Mouse (Mus musculus): ENCODE results near the gene Dgkz. TPM values are rescaled to one million over a fixed set of nuclear protein-coding genes. Genes with fewer than 3 reads are reported as not detected.
A peak's percentile ranks its signal among the peaks of the same experiment; 100 is the strongest.

Gene Dgkz
- polyA plus RNA-seq, 1 experiment from 2014 or later = 32.3 TPM

- ATAC-seq = peak; percentile 73
- WGBS = 41% methylated on average over 5 of the region's 5 CpGs
- no peaks in the 10 kb centered on the region for H3K27me3 ChIP-seq (replicated peaks; ENCODE audit: control insufficient read depth, insufficient read depth, low read length)
- H3K27ac ChIP-seq (ENCODE audit: low read depth, low read length) = peak overlapping the region; percentile 32; the same call in 1 of the 2 replicates
- H3K4me3 ChIP-seq (ENCODE audit: low read length) = no peak overlapping the region
- no peak overlapping the region for H3K4me2 ChIP-seq (ENCODE audit: low read length)
- H3K9me3 ChIP-seq (ENCODE audit: control insufficient read depth, low read length) = no peaks in the 10 kb centered on the region
- peaks cover 5% of the 10 kb centered on the region; the same call in 1 of the 2 replicates for H3K36me3 ChIP-seq (ENCODE audit: control insufficient read depth, insufficient read depth, low read length)
- H3K9ac ChIP-seq (ENCODE audit: low read depth, low read length) = no peak overlapping the region
- H3K4me1 ChIP-seq (ENCODE audit: control insufficient read depth, insufficient read depth, low read depth, low read length) = peaks cover 4% of the 10 kb centered on the region; the same call in 1 of the 2 replicates
Measured at GRCm38 (mm10) chr2:91904618-91905307, 70.9 kb downstream of the Dgkz start.

GRCm38 (mm10) chr2:91903171-91903925, 72.3 kb downstream of the Dgkz start:
- no peak overlapping the region for H3K9ac ChIP-seq (ENCODE audit: low read depth, low read length)
- H3K27me3 ChIP-seq (replicated peaks; ENCODE audit: control insufficient read depth, insufficient read depth, low read length) = no peaks in the 10 kb centered on the region
- peaks cover 4% of the 10 kb centered on the region; the same call in 1 of the 2 replicates for H3K4me1 ChIP-seq (ENCODE audit: control insufficient read depth, insufficient read depth, low read depth, low read length)
- no peak overlapping the region for H3K27ac ChIP-seq (ENCODE audit: low read depth, low read length)
- no peak overlapping the region for H3K4me2 ChIP-seq (ENCODE audit: low read length)
- H3K36me3 ChIP-seq (ENCODE audit: control insufficient read depth, insufficient read depth, low read length) = peaks cover 2% of the 10 kb centered on the region; the same call in 1 of the 2 replicates
- ATAC-seq = no peak
- WGBS = 91% methylated on average over 3 of the region's 3 CpGs
- H3K9me3 ChIP-seq (ENCODE audit: control insufficient read depth, low read length) = no peaks in the 10 kb centered on the region
- no peak overlapping the region for H3K4me3 ChIP-seq (ENCODE audit: low read length)

- H3K9ac ChIP-seq (ENCODE audit: low read depth, low read length) = no peak overlapping the region
- no peaks in the 10 kb centered on the region for H3K27me3 ChIP-seq (replicated peaks; ENCODE audit: control insufficient read depth, insufficient read depth, low read length)
- H3K4me2 ChIP-seq (ENCODE audit: low read length) = no peak overlapping the region
- H3K36me3 ChIP-seq (ENCODE audit: control insufficient read depth, insufficient read depth, low read length) = peaks cover 2% of the 10 kb centered on the region; the same call in 1 of the 2 replicates
- no peak for ATAC-seq
- peaks cover 4% of the 10 kb centered on the region; the same call in 1 of the 2 replicates for H3K4me1 ChIP-seq (ENCODE audit: control insufficient read depth, insufficient read depth, low read depth, low read length)
- WGBS = 58% methylated on average over 5 of the region's 5 CpGs
- no peak overlapping the region for H3K4me3 ChIP-seq (ENCODE audit: low read length)
- H3K27ac ChIP-seq (ENCODE audit: low read depth, low read length) = no peak overlapping the region
- H3K9me3 ChIP-seq (ENCODE audit: control insufficient read depth, low read length) = no peaks in the 10 kb centered on the region
Measured at GRCm38 (mm10) chr2:91902336-91902735, 73.3 kb downstream of the Dgkz start.

GRCm38 (mm10) chr2:91900431-91900830, 75.2 kb downstream of the Dgkz start:
- Histone ChIP-seq H3K27me3 (replicated peaks; ENCODE audit: control insufficient read depth, insufficient read depth, low read length) (no peaks in the 10 kb centered on the region), H3K9me3 (ENCODE audit: control insufficient read depth, low read length) (no peaks in the 10 kb centered on the region), H3K27ac (ENCODE audit: low read depth, low read length) (no peak overlapping the region), H3K4me1 (ENCODE audit: control insufficient read depth, insufficient read depth, low read depth, low read length) (peaks cover 4% of the 10 kb centered on the region; the same call in 1 of the 2 replicates), H3K36me3 (ENCODE audit: control insufficient read depth, insufficient read depth, low read length) (peaks cover 2% of the 10 kb centered on the region; the same call in 1 of the 2 replicates), H3K9ac (ENCODE audit: low read depth, low read length) (no peak overlapping the region), H3K4me3 (ENCODE audit: low read length) (no peak overlapping the region), H3K4me2 (ENCODE audit: low read length) (no peak overlapping the region)
- WGBS = 95% methylated on average over 8 of the region's 8 CpGs
- no peak for ATAC-seq

- H3K27ac ChIP-seq (ENCODE audit: low read depth, low read length) = no peak overlapping the region
- H3K36me3 ChIP-seq (ENCODE audit: control insufficient read depth, insufficient read depth, low read length) = peaks cover 2% of the 10 kb centered on the region; the same call in 1 of the 2 replicates
- no peak overlapping the region for H3K4me2 ChIP-seq (ENCODE audit: low read length)
- no peak for ATAC-seq
- H3K9me3 ChIP-seq (ENCODE audit: control insufficient read depth, low read length) = no peaks in the 10 kb centered on the region
- 87% methylated on average over 3 of the region's 3 CpGs for WGBS
- H3K27me3 ChIP-seq (replicated peaks; ENCODE audit: control insufficient read depth, insufficient read depth, low read length) = no peaks in the 10 kb centered on the region
- no peak overlapping the region for H3K4me3 ChIP-seq (ENCODE audit: low read length)
- H3K9ac ChIP-seq (ENCODE audit: low read depth, low read length) = no peak overlapping the region
- H3K4me1 ChIP-seq (ENCODE audit: control insufficient read depth, insufficient read depth, low read depth, low read length) = no peaks in the 10 kb centered on the region
Measured at GRCm38 (mm10) chr2:91899141-91899540, 76.5 kb downstream of the Dgkz start.

- no peak overlapping the region for H3K4me2 ChIP-seq (ENCODE audit: low read length)
- no peaks in the 10 kb centered on the region for H3K27me3 ChIP-seq (replicated peaks; ENCODE audit: control insufficient read depth, insufficient read depth, low read length)
- no peaks in the 10 kb centered on the region for H3K9me3 ChIP-seq (ENCODE audit: control insufficient read depth, low read length)
- H3K4me1 ChIP-seq (ENCODE audit: control insufficient read depth, insufficient read depth, low read depth, low read length) = no peaks in the 10 kb centered on the region
- peaks cover 2% of the 10 kb centered on the region; the same call in 1 of the 2 replicates for H3K36me3 ChIP-seq (ENCODE audit: control insufficient read depth, insufficient read depth, low read length)
- no peak for ATAC-seq
- H3K9ac ChIP-seq (ENCODE audit: low read depth, low read length) = no peak overlapping the region
- H3K4me3 ChIP-seq (ENCODE audit: low read length) = no peak overlapping the region
- no peak overlapping the region for H3K27ac ChIP-seq (ENCODE audit: low read depth, low read length)
Measured at GRCm38 (mm10) chr2:91897968-91898367, 77.7 kb downstream of the Dgkz start.

GRCm38 (mm10) chr2:91895401-91895800, 80.3 kb downstream of the Dgkz start:
- H3K4me1 ChIP-seq (ENCODE audit: control insufficient read depth, insufficient read depth, low read depth, low read length) = no peaks in the 10 kb centered on the region
- H3K9me3 ChIP-seq (ENCODE audit: control insufficient read depth, low read length) = no peaks in the 10 kb centered on the region
- H3K4me2 ChIP-seq (ENCODE audit: low read length) = no peak overlapping the region
- no peak overlapping the region for H3K4me3 ChIP-seq (ENCODE audit: low read length)
- no peak overlapping the region for H3K9ac ChIP-seq (ENCODE audit: low read depth, low read length)
- WGBS = 92% methylated on average over 3 of the region's 3 CpGs
- H3K27me3 ChIP-seq (replicated peaks; ENCODE audit: control insufficient read depth, insufficient read depth, low read length) = no peaks in the 10 kb centered on the region
- peaks cover under 1% of the 10 kb centered on the region; the same call in 1 of the 2 replicates for H3K36me3 ChIP-seq (ENCODE audit: control insufficient read depth, insufficient read depth, low read length)
- no peak for ATAC-seq
- H3K27ac ChIP-seq (ENCODE audit: low read depth, low read length) = no peak overlapping the region

- H3K36me3 ChIP-seq (ENCODE audit: control insufficient read depth, insufficient read depth, low read length) = no peaks in the 10 kb centered on the region
- H3K4me1 ChIP-seq (ENCODE audit: control insufficient read depth, insufficient read depth, low read depth, low read length) = no peaks in the 10 kb centered on the region
- H3K27me3 ChIP-seq (replicated peaks; ENCODE audit: control insufficient read depth, insufficient read depth, low read length) = no peaks in the 10 kb centered on the region
- H3K4me2 ChIP-seq (ENCODE audit: low read length) = no peak overlapping the region
- no peak for ATAC-seq
- no peak overlapping the region for H3K27ac ChIP-seq (ENCODE audit: low read depth, low read length)
- H3K4me3 ChIP-seq (ENCODE audit: low read length) = no peak overlapping the region
- H3K9ac ChIP-seq (ENCODE audit: low read depth, low read length) = no peak overlapping the region
- H3K9me3 ChIP-seq (ENCODE audit: control insufficient read depth, low read length) = no peaks in the 10 kb centered on the region
- WGBS = 80% methylated on average over 3 of the region's 3 CpGs
Measured at GRCm38 (mm10) chr2:91894716-91895115, 80.9 kb downstream of the Dgkz start.

- H3K4me1 ChIP-seq (ENCODE audit: control insufficient read depth, insufficient read depth, low read depth, low read length) = no peaks in the 10 kb centered on the region
- ATAC-seq = no peak
- WGBS = 78% methylated on average over 4 of the region's 4 CpGs
Measured at GRCm38 (mm10) chr2:91884616-91885015, 91.0 kb downstream of the Dgkz start.

More at GRCm38 (mm10) chr2:91884616-91885015, 91.0 kb downstream of the Dgkz start:
- Histone ChIP-seq H3K4me2 (ENCODE audit: low read length) (no peak overlapping the region), H3K9me3 (ENCODE audit: control insufficient read depth, low read length) (no peaks in the 10 kb centered on the region), H3K4me3 (ENCODE audit: low read length) (no peak overlapping the region), H3K9ac (ENCODE audit: low read depth, low read length) (no peak overlapping the region), H3K27ac (ENCODE audit: low read depth, low read length) (no peak overlapping the region), H3K27me3 (replicated peaks; ENCODE audit: control insufficient read depth, insufficient read depth, low read length) (no peaks in the 10 kb centered on the region), H3K36me3 (ENCODE audit: control insufficient read depth, insufficient read depth, low read length) (peaks cover 5% of the 10 kb centered on the region; the same call in 1 of the 2 replicates)

Measured in hindbrain, embryonic 16.5 days (tissue).